Mouse (Mus musculus) hindbrain, embryonic 16.5 days (tissue): ENCODE data around the gene Pla2g2d. TPM values are rescaled to one million over a fixed set of nuclear protein-coding genes. Genes with fewer than 3 reads are reported as not detected.

ENCODE experiments used
- ATAC-seq: fragments of 200-750 bp; cut with Nextera tagmentation; 2 replicates; pipeline ENCODE4 v1.8.0; 2017; ENCODE audit warnings: moderate TSS enrichment, moderate library complexity
- H3K27ac ChIP-seq: fragments of 300-500 bp; sonication (generic); 2 replicates; pipeline ENCODE4 v1.5.1; 2014; ENCODE audit warnings: low read depth, mild to moderate bottlenecking, control low read depth, low read length, moderate library complexity
- H3K27me3 ChIP-seq: fragments of 300-500 bp; sonication (generic); replicated peaks from 2 replicates; pipeline ENCODE4 v1.6.1; 2014; ENCODE audit warnings: low read length; ENCODE audit not compliant: control insufficient read depth, insufficient read depth
- H3K36me3 ChIP-seq: fragments of 300-500 bp; sonication (generic); 2 replicates; pipeline ENCODE4 v1.6.1; 2014; ENCODE audit warnings: mild to moderate bottlenecking, low read length, moderate library complexity, mixed read lengths; ENCODE audit not compliant: control insufficient read depth, insufficient read depth
- H3K4me1 ChIP-seq: fragments of 300-500 bp; sonication (generic); 2 replicates; pipeline ENCODE4 v1.6.1; 2014; ENCODE audit warnings: low read depth, low read length; ENCODE audit not compliant: control insufficient read depth, insufficient read depth
- H3K4me2 ChIP-seq: fragments of 300-500 bp; sonication (generic); 2 replicates; pipeline ENCODE4 v1.6.1; 2014; ENCODE audit warnings: mild to moderate bottlenecking, low read length, control low read depth, moderate library complexity
- H3K4me3 ChIP-seq: fragments of 300-500 bp; sonication (generic); 2 replicates; pipeline ENCODE4 v1.5.1; 2014; ENCODE audit warnings: mild to moderate bottlenecking, low read length, control low read depth, moderate library complexity
- H3K9ac ChIP-seq: fragments of 300-500 bp; sonication (generic); 2 replicates; pipeline ENCODE4 v1.6.1; 2014; ENCODE audit warnings: low read depth, mild to moderate bottlenecking, control low read depth, low read length, moderate library complexity
- H3K9me3 ChIP-seq: fragments of 300-500 bp; sonication (generic); 2 replicates; pipeline ENCODE4 v1.6.1; 2014; ENCODE audit warnings: mild to moderate bottlenecking, low read length, moderate library complexity; ENCODE audit not compliant: control insufficient read depth
- WGBS: fragments of 180-500 bp; shearing (Covaris S2); extraction: QIAGEN DNeasy Blood & Tissue Kit; methylation state at CpG from one replicate; pipeline ENCODE4 v1.1.7; 2014; 5-methylcytosine and 5-hydroxymethylcytosine counted together
- polyA plus RNA-seq: library from polyadenylated mRNA; unstranded; fragments of >200 nt; fragmentation: Nextera tagmentation; extraction: Ambion mirVana; gene quantifications from 2 replicates; pipeline ENCODE4 v1.2.1, GENCODE M21; 2015

The Pla2g2d gene
- 0.61 and 0.76 TPM in 2 replicates for polyA plus RNA-seq

DNA sequence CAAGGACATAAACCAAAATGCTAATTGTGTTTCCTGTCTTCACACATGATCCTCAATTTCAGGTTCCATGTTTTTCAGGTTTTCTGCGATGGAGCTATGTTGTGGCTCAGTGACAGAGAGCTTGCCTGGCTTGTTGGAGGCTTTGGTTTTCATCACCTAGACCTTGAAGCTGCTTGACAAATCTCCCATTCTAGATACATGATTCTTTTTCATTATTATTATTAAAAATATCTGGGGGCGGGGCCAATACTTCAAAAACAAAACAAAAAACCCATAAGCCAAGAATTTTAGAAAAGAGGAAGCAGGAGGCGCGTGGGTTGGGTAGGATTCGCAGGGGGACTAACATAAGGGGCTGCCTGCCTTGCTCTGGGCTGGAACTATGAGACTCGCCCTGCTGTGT is at the start of gene Pla2g2d:
Gene Pla2g2d, plus strand, starts transcription at position 301 of the 400 bp plus-strand sequence.
- Histone ChIP-seq H3K4me1 (peaks cover 2% of the 10 kb centered on the region; the same call in 1 of the 2 replicates), H3K9ac (no peak within 1 kb of the TSS), H3K4me3 (no peak within 1 kb of the TSS), H3K4me2 (no peak within 1 kb of the TSS), H3K36me3 (no peaks in the 10 kb centered on the region), H3K27ac (no peak within 1 kb of the TSS), H3K9me3 (no peaks in the 10 kb centered on the region), H3K27me3 (no peaks in the 10 kb centered on the region)
- WGBS, result 90% methylated on average over 6 of the region's 6 CpGs
- ATAC-seq, result no peak

DNA sequence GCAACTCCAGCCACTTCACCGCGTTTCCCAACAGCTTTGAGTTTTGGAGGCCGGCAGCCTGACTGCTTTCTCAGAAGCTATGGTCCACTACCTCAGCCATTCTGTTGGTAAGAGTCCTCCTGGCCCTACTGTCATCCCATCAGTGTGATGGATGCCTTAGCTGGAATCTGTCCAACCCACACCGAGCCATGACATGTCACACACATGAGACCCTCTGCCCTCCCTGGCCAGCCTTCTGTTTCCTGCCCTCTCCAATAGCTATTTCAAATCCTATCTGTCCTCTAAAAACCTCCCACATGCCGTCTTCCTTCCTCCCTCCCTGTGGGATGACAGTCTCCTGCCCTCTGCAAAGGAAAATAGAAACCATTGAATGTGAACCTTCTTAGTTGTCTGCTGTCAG is 49.8 kb upstream of the Pla2g2d start:
- Histone ChIP-seq H3K9me3 (no peaks in the 10 kb centered on the region), H3K4me1 (peaks cover 20% of the 10 kb centered on the region), H3K4me3 (no peak overlapping the region), H3K36me3 (no peaks in the 10 kb centered on the region), H3K27me3 (no peaks in the 10 kb centered on the region), H3K4me2 (no peak overlapping the region), H3K27ac (no peak overlapping the region), H3K9ac (no peak overlapping the region)
- ATAC-seq, result no peak
- 67% methylated on average over 5 of the region's 5 CpGs for WGBS

DNA sequence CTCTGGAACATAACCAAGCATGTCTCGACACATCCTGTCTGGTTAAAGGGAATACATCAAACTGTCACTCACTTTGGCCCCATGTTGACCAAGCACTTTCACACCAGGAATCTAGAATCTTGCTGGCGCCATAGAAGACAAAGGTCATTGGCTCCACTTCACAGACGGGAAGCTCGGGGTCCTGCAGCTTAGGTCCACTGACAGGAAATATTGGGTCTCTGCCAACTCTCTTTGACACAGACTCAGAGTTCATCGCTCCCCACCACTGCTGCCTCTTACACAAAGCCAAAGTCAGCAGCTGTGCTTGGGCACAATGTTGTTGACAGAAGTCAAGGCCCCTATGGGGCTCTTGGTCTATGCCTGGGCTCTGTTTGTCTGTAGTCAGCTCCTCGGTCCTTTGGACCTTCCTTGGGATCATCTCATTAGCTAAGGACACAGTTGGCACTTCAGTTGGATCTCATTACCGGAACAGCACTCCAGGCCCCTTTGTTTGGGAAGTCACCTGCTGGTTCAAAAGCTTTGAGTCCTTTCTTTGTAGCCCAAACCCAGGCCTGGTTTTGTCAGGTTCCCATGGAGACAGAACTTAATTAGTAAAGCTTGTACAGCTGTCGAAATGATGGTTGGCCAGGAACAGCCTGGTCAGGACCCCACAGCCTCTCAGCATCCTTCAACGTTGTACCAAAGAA is 46.4 kb upstream of the Pla2g2d start:
- Histone ChIP-seq H3K4me2 (no peak overlapping the region), H3K27me3 (no peaks in the 10 kb centered on the region), H3K9me3 (no peaks in the 10 kb centered on the region), H3K27ac (peak overlapping the region; percentile 12; the same call in 1 of the 2 replicates), H3K4me1 (peaks cover 14% of the 10 kb centered on the region), H3K9ac (no peak overlapping the region), H3K36me3 (no peaks in the 10 kb centered on the region), H3K4me3 (no peak overlapping the region)
- peak; percentile 79 for ATAC-seq
- 23% methylated on average over 9 of the region's 9 CpGs for WGBS

DNA sequence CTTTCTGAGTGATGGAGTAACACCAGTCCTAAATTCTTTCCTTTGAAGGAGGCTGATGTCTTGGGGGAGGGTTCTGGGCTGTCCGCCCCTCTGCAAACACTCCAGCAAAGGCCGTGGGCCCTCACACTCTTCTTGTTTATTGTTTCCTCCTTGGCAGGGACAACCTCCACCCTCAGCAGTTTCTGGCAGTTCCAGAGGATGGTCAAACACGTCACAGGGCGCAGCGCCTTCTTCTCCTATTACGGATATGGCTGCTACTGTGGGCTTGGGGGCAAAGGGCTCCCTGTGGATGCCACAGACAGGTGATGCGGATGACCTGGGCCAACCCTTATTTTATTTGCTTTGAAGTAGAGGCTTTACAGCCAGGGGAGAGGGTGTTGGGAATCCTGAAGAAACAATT is 41.4 kb upstream of the Pla2g2d start:
- no peak for ATAC-seq
- no peak overlapping the region for H3K4me2 ChIP-seq
- H3K27me3 ChIP-seq, result no peaks in the 10 kb centered on the region
- no peaks in the 10 kb centered on the region for H3K36me3 ChIP-seq
- no peak overlapping the region for H3K27ac ChIP-seq
- H3K4me1 ChIP-seq, result peaks cover 2% of the 10 kb centered on the region
- no peak overlapping the region for H3K4me3 ChIP-seq
- no peaks in the 10 kb centered on the region for H3K9me3 ChIP-seq
- WGBS, result 79% methylated on average over 7 of the region's 7 CpGs
- no peak overlapping the region for H3K9ac ChIP-seq

DNA sequence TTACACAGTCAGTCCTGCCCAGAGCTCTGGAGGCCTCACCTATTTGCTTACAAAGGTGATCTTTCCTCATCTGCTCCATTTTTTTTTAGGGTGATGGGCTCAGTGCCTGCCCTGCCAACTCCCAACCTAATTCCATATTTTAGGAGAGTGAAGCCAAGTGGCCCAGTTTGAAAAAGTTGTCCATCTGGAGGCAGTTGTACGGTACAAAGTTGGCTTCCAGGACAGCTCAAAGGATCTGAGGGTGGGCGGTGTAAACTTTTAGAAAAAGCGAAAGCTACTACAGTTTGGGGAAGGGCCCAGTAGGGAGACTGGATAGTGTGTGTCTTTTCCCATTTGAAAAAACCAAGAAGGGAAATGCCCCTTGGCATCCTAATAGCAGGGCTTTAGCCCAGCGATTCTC is 40.7 kb upstream of the Pla2g2d start:
- Histone ChIP-seq H3K27me3 (no peaks in the 10 kb centered on the region), H3K9ac (no peak overlapping the region), H3K4me3 (no peak overlapping the region), H3K4me1 (peaks cover 4% of the 10 kb centered on the region), H3K27ac (no peak overlapping the region), H3K36me3 (no peaks in the 10 kb centered on the region), H3K4me2 (no peak overlapping the region), H3K9me3 (no peaks in the 10 kb centered on the region)
- WGBS, result 92% methylated on average over 4 of the region's 4 CpGs
- no peak for ATAC-seq

DNA sequence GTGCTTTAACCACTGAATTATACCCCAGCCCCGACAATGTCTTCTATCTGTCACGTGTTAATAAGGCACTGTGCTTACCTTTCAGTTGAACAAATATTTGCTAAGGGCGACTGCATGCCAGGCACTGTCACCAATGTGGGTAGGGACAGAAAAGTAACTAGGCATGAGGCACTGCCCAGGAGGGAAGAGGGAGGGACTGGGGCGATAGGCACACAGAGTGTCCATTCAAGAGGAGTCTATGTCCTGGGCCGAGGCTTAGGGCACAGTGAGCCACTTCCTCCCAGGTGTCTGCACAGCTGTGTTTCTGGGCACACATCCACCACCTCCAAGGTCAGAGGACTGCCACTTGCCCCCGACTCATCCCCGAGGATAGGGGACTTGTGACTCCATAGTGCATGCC is 38.5 kb upstream of the Pla2g2d start, which contains the start of gene Ubxn10:
Gene Ubxn10, minus strand, starts transcription at position 137 of the 400 bp plus-strand sequence.
- Histone ChIP-seq H3K4me2 (no peak within 1 kb of the TSS), H3K9me3 (no peaks in the 10 kb centered on the region), H3K4me1 (peaks cover 4% of the 10 kb centered on the region), H3K27me3 (no peaks in the 10 kb centered on the region), H3K27ac (no peak within 1 kb of the TSS), H3K36me3 (no peaks in the 10 kb centered on the region), H3K4me3 (no peak within 1 kb of the TSS), H3K9ac (peak within 1 kb of the TSS; percentile 20; the same call in 1 of the 2 replicates)
- 75% methylated on average over 7 of the region's 7 CpGs for WGBS
- no peak for ATAC-seq

DNA sequence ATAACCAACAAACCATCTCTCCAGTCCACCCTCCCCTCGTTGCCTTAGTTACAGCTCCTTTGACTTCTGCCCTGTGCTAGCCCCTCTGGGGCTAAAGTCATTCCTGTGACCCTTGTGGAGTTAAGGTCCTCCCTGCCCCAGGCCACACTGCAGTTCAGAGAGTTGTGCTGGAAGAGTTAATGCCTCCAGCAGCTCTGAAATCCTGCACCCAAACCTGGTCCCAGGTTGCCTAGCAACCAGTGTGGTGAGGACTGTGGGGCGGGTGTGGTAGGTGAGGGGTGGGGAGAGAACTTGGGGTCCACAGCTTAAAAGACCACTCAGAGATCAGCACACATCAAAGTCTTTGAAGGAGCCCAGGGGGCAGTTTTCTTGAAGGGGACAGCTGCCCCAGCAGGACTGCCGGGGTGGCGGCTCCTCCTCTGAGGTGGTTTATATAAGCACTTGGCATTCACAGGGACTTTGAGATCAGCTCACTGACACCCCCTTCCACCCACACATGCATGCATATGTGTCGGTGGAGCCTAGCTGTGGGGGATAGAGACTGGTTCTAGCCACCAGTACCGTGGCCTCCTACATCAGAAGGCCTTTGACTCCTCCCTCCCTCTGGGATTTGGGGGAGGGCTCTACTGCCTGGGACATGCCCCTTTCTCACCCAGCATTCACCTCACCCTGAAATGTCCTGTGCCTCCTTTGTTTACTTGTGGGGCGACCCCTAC is 36.2 kb upstream of the Pla2g2d start:
- no peak overlapping the region for H3K4me2 ChIP-seq
- 19% methylated on average over 7 of the region's 7 CpGs for WGBS
- no peaks in the 10 kb centered on the region for H3K9me3 ChIP-seq
- H3K27me3 ChIP-seq, result no peaks in the 10 kb centered on the region
- no peak overlapping the region for H3K4me3 ChIP-seq
- no peak for ATAC-seq
- H3K27ac ChIP-seq, result no peak overlapping the region
- H3K36me3 ChIP-seq, result no peaks in the 10 kb centered on the region
- peaks cover 4% of the 10 kb centered on the region for H3K4me1 ChIP-seq
- H3K9ac ChIP-seq, result no peak overlapping the region

DNA sequence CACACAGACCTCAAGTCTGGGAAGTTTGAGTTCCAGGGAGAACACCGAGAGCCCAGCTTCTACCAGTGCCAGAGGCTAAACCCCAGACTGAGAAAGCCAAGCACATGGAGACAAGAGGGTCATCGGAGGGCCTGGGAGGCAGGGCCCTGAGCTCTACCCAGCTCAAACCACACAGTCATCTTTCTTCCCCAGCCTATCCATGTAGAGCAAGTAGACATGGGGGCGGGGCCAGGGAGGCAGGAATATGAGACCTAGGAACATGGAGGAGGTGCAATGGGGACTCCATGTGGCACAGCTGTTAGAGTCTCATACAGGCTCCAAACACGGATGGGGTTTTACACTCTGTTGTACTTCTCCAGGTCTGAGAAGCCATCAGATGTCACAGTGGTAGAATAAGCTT is 29.7 kb upstream of the Pla2g2d start:
- Histone ChIP-seq H3K27ac (no peak overlapping the region), H3K36me3 (no peaks in the 10 kb centered on the region), H3K27me3 (no peaks in the 10 kb centered on the region), H3K4me3 (no peak overlapping the region), H3K4me2 (no peak overlapping the region), H3K4me1 (peaks cover 5% of the 10 kb centered on the region; the same call in 1 of the 2 replicates), H3K9ac (no peak overlapping the region), H3K9me3 (no peaks in the 10 kb centered on the region)
- WGBS, result 71% methylated on average over 4 of the region's 4 CpGs
- ATAC-seq, result no peak

DNA sequence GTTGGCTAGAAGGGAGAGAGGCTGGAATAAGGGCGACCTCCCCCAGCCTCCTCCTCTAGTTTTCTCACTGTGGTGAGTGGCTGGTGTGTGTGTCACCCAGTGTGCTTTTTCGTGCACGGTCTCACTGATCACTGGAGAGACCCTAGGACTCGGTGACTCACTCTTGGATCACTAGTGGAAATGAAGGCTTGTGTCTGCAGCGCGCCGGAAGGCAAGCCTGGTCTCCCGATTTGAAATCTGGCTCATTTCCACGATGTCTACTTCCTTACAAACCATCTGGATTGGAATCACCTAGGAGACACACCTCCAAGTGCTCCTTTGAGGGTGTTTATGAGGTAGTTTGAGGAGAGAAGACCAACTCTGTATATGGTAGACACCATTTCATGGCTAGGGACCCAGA is 28.7 kb upstream of the Pla2g2d start:
- ATAC-seq, result no peak
- 87% methylated on average over 9 of the region's 9 CpGs for WGBS
- Histone ChIP-seq H3K9me3 (no peaks in the 10 kb centered on the region), H3K4me1 (peaks cover 5% of the 10 kb centered on the region; the same call in 1 of the 2 replicates), H3K27ac (no peak overlapping the region), H3K9ac (no peak overlapping the region), H3K4me3 (no peak overlapping the region), H3K27me3 (no peaks in the 10 kb centered on the region), H3K4me2 (no peak overlapping the region), H3K36me3 (no peaks in the 10 kb centered on the region)
